Mouse (Mus musculus): ENCODE measurements around the gene Fbxo46.
A peak's percentile ranks its signal among the peaks of the same experiment; 100 is the strongest.
"Not testable (repeated sequence)": the region's sequence is repeated elsewhere in the genome, so short reads cannot be mapped to it uniquely, and the experiment has no call there.

The Fbxo46 gene

DNA sequence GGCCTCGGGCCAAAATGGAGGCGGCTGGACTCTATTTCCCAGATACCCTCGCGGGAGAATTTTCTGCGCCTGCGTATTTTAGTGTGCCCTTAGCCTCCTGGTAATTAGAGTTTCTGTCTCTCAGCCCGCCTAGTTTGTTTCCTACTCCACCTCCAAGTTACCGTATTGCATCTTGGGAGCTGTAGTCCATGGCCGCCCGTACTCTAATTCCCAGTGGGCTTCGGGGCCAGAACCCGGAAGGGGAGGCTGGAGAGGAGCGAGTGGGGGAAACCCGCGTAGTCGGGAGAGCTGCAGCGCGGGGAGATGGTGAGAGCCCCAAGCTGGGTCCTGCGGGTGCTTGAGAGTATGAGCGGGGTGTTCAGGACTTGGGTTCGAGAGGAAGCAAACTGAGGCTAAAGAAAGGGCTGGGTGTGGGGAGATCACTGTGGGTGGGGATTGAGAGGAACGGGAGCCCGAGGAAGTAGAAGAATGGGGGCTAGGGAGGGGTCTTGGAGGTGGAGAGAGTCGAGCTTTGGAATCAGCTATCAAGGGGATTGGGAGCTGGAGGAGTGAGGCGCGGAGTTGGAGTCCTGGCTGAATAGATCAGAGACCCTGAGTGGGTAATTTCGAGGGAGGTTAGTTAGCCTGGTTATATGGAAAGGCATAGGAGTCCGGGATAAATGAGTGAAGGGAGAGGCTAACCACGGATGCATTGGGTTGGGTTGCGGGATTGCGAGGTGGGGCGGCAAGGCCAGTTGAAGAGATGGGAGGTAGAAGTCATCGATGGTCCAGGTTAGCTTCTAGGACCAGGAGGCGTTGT lies at the start of gene Fbxo46:
Gene Fbxo46 (plus strand): TSS at position 229 of the 799 bp plus-strand sequence.
- Histone ChIP-seq H3K27me3 (ENCODE audit: control insufficient read depth, insufficient read depth, low read length, poor library complexity, severe bottlenecking) (no peaks in the 10 kb centered on the region; the same call in 1 of the 2 replicates), H3K36me3 (ENCODE audit: control insufficient read depth, insufficient read depth, low read length, poor library complexity, severe bottlenecking) (no peaks in the 10 kb centered on the region)
- peak; percentile 97 for DNase-seq (ENCODE audit: low read depth, low spot score)

DNA sequence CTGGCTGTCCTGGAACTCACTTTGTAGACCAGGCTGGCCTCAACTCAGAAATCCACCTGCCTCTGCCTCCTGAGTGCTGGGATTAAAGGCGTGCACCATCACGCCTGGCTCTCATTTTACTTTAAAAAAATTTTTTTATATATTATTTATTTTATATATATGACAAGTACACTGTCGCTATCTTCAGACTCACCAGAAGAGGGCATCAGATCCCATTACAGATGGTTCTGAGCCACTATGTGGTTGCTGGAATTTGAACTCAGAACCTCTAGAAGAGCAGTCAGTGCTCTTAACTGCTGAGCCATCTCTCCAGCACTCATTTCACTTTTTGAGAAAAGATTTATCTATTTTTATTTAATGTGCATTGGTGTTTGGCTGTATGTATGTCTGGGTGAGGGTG lies 48.6 kb upstream of the Fbxo46 start:
- H3K27me3 ChIP-seq (ENCODE audit: control insufficient read depth, insufficient read depth, low read length, poor library complexity, severe bottlenecking); H3K36me3 ChIP-seq (ENCODE audit: control insufficient read depth, insufficient read depth, low read length, poor library complexity, severe bottlenecking); DNase-seq (ENCODE audit: low read depth, low spot score): not testable (repeated sequence)

DNA sequence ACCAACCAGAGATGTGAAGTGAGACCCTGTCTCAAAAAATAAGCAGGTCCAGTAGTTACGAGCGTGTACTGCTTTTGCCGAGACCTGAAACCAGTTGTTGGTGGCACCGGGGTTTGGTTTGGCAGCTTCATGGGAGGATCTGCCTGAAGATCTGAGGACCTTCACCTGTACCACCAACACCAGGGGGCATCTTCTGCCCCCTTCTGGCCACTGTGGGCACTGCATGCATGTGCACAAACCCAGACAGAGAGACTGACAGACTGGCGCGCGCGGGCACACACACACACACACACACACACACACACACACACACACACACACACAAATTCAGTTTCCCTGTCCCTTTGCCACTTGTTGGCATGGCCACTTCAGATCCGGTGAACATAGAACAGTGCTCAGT lies 46.2 kb upstream of the Fbxo46 start:
- Histone ChIP-seq H3K27me3 (ENCODE audit: control insufficient read depth, insufficient read depth, low read length, poor library complexity, severe bottlenecking) (0 out of 2 replicates have a peak, but pooled peaks cover 3% of the 10 kb centered on the region), H3K36me3 (ENCODE audit: control insufficient read depth, insufficient read depth, low read length, poor library complexity, severe bottlenecking) (no peaks in the 10 kb centered on the region)
- peak; percentile 61 for DNase-seq (ENCODE audit: low read depth, low spot score)

DNA sequence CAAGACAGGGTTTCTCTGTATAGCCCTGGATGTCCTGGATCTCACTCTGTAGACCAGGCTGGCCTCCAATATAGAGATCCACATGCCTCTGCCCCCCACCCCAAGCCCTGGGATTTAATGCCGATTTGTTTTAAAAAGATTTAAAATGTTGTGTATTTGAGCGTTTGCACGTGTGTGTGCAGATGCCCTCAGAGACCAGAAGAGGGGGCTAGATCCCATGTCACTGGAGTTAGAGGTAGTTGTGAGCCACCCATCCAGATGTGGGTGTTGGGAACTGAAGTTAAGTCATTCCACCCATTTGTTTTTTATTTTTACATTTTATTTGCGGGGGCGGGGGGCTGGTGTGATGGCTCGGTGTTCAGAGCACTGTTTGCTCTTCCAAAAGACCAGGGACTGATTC lies 45.2 kb upstream of the Fbxo46 start:
- DNase-seq (ENCODE audit: low read depth, low spot score), result no peak
- 0 out of 2 replicates have a peak, but pooled peaks cover 3% of the 10 kb centered on the region for H3K27me3 ChIP-seq (ENCODE audit: control insufficient read depth, insufficient read depth, low read length, poor library complexity, severe bottlenecking)
- H3K36me3 ChIP-seq (ENCODE audit: control insufficient read depth, insufficient read depth, low read length, poor library complexity, severe bottlenecking), result no peaks in the 10 kb centered on the region

DNA sequence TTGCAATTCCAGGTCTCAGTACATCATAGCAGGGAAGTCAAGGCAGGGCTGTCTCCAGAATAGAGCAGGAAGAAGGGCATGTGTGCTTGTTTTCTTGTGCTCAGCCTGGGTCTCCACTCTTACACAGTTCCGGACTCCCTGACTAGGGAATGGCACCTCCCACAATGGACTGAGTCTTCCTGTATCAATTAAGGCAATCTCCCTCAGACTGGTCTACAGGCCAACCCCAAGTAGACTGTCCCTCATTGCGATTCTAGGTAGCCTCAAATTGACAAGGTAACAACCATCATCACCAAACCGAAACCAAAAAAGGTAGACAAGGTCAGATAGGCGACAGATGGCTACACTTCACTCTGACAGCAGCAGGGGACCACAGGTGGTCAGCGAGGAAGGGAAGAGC lies 44.4 kb upstream of the Fbxo46 start:
- no peaks in the 10 kb centered on the region for H3K36me3 ChIP-seq (ENCODE audit: control insufficient read depth, insufficient read depth, low read length, poor library complexity, severe bottlenecking)
- DNase-seq (ENCODE audit: low read depth, low spot score), result no peak
- H3K27me3 ChIP-seq (ENCODE audit: control insufficient read depth, insufficient read depth, low read length, poor library complexity, severe bottlenecking), result 0 out of 2 replicates have a peak, but pooled peaks cover 3% of the 10 kb centered on the region

DNA sequence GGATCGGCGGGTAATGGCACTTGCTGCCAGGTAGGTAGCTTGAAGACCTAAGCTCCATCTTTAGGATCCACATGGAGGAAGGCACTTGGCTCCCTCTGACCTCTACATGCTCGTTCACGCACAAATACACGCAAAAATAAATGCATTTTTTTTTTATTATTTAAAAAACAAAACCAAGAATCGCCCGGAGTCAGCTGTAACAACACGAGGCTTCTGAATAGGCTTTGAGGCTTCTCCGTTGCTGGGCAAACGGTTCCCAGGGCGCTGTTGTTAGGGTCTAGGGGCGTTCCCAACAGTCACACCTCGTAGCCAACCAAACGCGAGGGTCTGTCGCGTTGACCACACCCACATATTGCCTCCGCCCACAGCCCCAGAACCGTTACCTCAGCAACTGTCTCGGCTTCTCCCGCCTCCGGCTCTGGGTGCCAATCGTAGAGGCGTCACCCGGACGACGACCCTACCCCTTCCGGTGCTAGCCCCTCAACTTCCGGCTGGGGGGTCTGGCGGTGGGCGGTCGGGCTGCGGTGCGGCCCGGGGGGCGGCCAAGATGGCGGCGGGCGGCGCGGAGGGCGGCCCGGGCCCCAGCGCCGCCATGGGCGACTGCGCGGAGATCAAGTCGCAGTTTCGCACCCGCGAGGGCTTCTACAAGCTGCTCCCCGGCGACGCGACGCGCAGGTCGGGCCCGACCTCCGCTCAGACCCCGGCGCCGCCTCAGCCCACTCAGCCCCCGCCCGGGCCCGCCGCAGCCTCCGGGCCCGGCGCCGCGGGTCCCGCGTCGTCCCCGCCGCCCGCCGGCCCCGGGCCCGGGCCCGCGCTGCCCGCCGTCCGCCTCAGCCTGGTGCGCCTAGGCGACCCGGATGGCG lies 43.7 kb upstream of the Fbxo46 start, which contains the start of gene Dmwd:
Gene Dmwd (plus strand): TSS at position 505 of the 863 bp plus-strand sequence.
- peak; percentile 77 for DNase-seq (ENCODE audit: low read depth, low spot score)
- Histone ChIP-seq H3K36me3 (ENCODE audit: control insufficient read depth, insufficient read depth, low read length, poor library complexity, severe bottlenecking) (no peaks in the 10 kb centered on the region), H3K27me3 (ENCODE audit: control insufficient read depth, insufficient read depth, low read length, poor library complexity, severe bottlenecking) (0 out of 2 replicates have a peak, but pooled peaks cover 3% of the 10 kb centered on the region)

DNA sequence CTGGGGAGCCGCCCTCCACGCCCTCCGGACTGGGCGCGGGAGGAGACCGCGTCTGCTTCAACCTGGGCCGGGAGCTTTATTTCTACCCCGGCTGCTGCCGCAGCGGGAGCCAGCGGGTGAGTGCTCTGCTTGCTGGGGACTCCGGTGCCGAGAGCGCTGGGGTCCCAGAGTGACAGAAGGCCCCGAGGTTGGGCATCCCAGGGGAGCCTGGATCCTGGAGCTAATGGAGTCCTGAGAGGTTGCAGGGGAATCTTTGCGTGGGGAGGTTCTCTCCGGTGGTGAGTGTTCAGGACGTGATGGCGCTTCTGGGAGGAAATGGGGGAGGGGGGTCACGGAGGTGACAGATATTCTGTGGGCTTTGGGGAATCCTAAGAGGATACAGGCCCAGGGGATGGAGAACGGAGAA lies 43.1 kb upstream of the Fbxo46 start:
- peak; percentile 26 for DNase-seq (ENCODE audit: low read depth, low spot score)
- no peaks in the 10 kb centered on the region for H3K36me3 ChIP-seq (ENCODE audit: control insufficient read depth, insufficient read depth, low read length, poor library complexity, severe bottlenecking)
- H3K27me3 ChIP-seq (ENCODE audit: control insufficient read depth, insufficient read depth, low read length, poor library complexity, severe bottlenecking), result 0 out of 2 replicates have a peak, but pooled peaks cover 3% of the 10 kb centered on the region

DNA sequence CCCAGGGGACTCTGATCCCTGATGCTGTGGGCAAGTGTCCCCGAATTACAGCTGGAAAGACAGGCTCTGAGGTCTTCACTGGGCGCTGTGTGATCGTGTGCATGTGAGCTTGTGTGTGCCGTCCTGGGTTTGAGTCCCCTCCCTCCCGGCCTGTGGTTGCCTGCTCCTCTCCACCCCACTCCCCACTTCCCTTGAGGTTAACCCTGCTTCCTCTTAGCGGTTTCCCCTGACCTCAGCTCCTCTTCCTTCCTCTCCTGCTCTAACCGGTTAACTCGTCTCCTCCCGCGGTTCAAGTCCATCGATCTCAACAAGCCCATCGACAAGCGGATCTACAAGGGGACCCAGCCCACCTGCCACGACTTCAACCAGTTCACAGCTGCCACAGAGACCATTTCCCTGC lies 41.9 kb upstream of the Fbxo46 start:
- Histone ChIP-seq H3K27me3 (ENCODE audit: control insufficient read depth, insufficient read depth, low read length, poor library complexity, severe bottlenecking) (0 out of 2 replicates have a peak, but pooled peaks cover 3% of the 10 kb centered on the region), H3K36me3 (ENCODE audit: control insufficient read depth, insufficient read depth, low read length, poor library complexity, severe bottlenecking) (no peaks in the 10 kb centered on the region)
- peak; percentile 92 for DNase-seq (ENCODE audit: low read depth, low spot score)

DNA sequence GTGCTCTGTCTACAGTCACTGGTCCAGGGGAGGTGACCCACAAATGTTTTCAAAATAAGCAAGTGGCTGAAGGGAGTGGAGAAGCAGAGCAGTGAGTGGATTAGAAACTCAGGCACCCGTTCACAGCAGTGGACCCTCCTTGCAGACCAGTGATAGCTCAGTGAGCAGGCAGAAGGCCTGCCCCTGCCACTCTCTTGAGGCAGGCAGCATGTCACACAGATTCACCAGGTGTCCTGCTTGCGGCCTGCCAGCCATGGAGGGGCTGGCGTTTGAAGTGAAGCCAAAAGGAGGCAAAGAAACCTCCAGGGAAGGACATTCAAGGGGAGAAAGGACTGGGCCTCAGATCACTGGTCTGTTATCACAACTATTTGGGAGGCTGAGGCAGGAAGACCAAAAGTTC lies 40.9 kb upstream of the Fbxo46 start:
- DNase-seq (ENCODE audit: low read depth, low spot score), result no peak
- H3K27me3 ChIP-seq (ENCODE audit: control insufficient read depth, insufficient read depth, low read length, poor library complexity, severe bottlenecking), result 0 out of 2 replicates have a peak, but pooled peaks cover 3% of the 10 kb centered on the region

DNA sequence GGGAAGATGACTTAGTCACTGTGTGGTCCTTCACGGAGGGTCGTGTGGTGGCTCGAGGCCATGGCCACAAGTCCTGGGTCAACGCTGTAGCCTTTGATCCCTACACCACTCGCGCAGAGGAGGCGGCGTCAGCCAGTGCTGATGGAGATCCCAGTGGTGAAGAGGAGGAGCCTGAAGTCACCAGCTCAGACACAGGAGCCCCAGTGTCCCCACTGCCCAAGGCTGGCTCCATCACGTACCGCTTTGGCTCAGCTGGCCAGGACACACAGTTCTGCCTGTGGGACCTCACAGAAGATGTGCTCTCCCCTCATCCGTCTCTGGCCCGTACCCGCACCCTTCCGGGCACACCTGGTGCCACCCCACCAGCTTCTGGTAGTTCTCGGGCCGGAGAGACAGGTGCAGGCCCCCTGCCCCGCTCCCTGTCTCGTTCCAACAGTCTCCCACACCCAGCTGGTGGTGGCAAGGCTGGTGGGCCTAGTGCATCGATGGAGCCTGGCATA lies 39.2 kb upstream of the Fbxo46 start:
- no peak for DNase-seq (ENCODE audit: low read depth, low spot score)
- no peaks in the 10 kb centered on the region for H3K27me3 ChIP-seq (ENCODE audit: control insufficient read depth, insufficient read depth, low read length, poor library complexity, severe bottlenecking)
- H3K36me3 ChIP-seq (ENCODE audit: control insufficient read depth, insufficient read depth, low read length, poor library complexity, severe bottlenecking), result no peaks in the 10 kb centered on the region

More for the DNA sequence above, 40.9 kb upstream of the Fbxo46 start:
- no peaks in the 10 kb centered on the region for H3K36me3 ChIP-seq (ENCODE audit: control insufficient read depth, insufficient read depth, low read length, poor library complexity, severe bottlenecking)

DNA sequence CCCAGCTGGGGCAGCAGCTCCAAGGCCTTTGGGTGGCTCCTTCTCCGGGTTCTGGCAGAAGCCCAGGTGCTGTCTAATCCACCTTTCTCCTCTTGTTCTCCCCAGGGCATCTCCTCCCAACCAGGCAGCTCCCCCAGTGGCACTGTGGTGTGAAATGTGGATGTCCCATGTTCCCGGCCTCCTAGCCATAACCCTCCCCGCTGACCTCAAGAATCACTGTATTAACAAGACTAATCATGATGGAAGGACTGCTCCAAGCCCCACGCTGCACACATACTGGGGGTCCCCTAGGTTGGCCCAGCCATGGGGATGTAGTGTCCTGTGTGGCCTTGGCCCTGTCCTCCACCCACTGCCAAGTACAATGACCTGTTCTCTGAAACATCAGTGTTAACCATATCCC lies 37.5 kb upstream of the Fbxo46 start:
- no peaks in the 10 kb centered on the region for H3K36me3 ChIP-seq (ENCODE audit: control insufficient read depth, insufficient read depth, low read length, poor library complexity, severe bottlenecking)
- H3K27me3 ChIP-seq (ENCODE audit: control insufficient read depth, insufficient read depth, low read length, poor library complexity, severe bottlenecking), result no peaks in the 10 kb centered on the region
- DNase-seq (ENCODE audit: low read depth, low spot score), result no peak

DNA sequence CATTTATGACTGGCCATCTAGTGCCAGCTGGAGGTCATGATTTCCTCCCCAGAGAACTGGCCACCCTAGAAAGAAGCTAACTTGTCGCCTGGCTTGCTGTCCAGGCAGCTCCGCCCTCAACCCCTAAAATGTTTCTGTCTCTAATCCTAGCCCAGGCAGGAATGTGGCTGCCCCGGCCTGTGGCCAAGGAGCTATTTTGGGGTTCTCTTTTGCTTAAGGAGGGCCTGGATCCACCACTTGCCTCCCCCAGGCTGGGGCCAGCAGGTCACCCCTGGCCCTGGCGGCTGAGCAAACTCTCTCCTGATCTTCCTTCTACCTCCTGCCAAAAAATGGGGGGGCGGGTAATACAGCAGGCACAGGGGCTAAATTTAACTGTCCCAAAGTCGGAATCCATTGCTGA lies 36.6 kb upstream of the Fbxo46 start:
- Histone ChIP-seq H3K36me3 (ENCODE audit: control insufficient read depth, insufficient read depth, low read length, poor library complexity, severe bottlenecking) (no peaks in the 10 kb centered on the region), H3K27me3 (ENCODE audit: control insufficient read depth, insufficient read depth, low read length, poor library complexity, severe bottlenecking) (no peaks in the 10 kb centered on the region)
- DNase-seq (ENCODE audit: low read depth, low spot score), result no peak

DNA sequence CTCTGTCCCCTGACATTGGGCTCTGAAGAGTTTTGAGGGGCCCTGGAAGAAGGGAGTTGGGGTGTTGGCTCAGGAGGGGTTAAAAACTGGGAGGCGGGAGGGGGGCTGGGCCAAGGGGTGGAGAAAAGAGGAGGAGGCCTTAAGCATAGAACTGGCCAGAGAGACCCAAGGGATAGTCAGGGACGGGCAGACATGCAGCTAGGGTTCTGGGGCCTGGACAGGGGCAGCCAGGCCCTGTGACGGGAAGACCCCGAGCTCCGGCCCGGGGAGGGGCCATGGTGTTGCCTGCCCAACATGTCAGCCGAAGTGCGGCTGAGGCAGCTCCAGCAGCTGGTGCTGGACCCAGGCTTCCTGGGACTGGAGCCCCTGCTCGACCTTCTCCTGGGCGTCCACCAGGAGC lies 36.0 kb upstream of the Fbxo46 start, which contains the start of gene Dmpk:
Gene Dmpk (plus strand): TSS at position 149 of the 400 bp plus-strand sequence.
- H3K36me3 ChIP-seq (ENCODE audit: control insufficient read depth, insufficient read depth, low read length, poor library complexity, severe bottlenecking), result no peaks in the 10 kb centered on the region
- H3K27me3 ChIP-seq (ENCODE audit: control insufficient read depth, insufficient read depth, low read length, poor library complexity, severe bottlenecking), result no peaks in the 10 kb centered on the region; the same call in 1 of the 2 replicates
- DNase-seq (ENCODE audit: low read depth, low spot score), result no peak

DNA sequence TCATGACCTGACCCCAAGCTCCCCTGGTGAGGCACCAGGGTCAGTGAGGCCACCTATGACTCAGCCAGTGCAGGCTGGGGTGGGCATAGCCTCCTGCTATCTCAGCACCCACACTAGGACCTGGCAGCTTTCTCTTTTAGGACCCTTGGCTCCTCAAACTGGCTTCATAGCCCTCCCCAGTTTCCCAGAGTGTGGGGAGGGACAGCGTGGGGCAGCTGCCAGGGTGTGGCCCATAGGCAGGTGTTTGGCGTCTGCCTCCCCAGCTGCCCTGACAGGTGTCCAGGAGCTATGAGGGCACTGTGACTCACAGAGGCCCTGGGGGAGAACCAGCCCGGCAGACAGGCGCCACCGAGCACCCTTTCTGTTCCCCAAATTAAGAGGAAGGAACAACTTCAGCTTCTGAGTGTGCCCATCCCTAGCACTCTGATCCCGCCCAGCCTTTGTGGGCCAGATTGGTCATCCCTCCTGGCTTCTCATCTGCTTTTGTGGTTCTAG lies 35.3 kb upstream of the Fbxo46 start:
- peak; percentile 90 for DNase-seq (ENCODE audit: low read depth, low spot score)
- no peaks in the 10 kb centered on the region; the same call in 1 of the 2 replicates for H3K27me3 ChIP-seq (ENCODE audit: control insufficient read depth, insufficient read depth, low read length, poor library complexity, severe bottlenecking)
- no peaks in the 10 kb centered on the region for H3K36me3 ChIP-seq (ENCODE audit: control insufficient read depth, insufficient read depth, low read length, poor library complexity, severe bottlenecking)
